Mouse (Mus musculus) embryonic facial prominence, embryonic 13.5 days (tissue): ENCODE measurements around the gene Eif6. TPM values are rescaled to one million over a fixed set of nuclear protein-coding genes. Genes with fewer than 3 reads are reported as not detected.

ENCODE experiments used
- ATAC-seq: fragments of 200-750 bp; cut with Nextera tagmentation; 2 replicates; pipeline ENCODE4 v1.8.0; 2017; ENCODE audit warnings: low read depth; ENCODE audit not compliant: insufficient number of reproducible peaks, insufficient read depth, low FRiP score, low TSS enrichment
- H3K27ac ChIP-seq: fragments of 300-500 bp; sonication (generic); 2 replicates; pipeline ENCODE4 v1.5.1; 2015; ENCODE audit warnings: moderate library complexity, mild to moderate bottlenecking, inconsistent platforms
- H3K27me3 ChIP-seq: fragments of 300-500 bp; sonication (generic); 2 replicates; pipeline ENCODE4 v1.6.1; 2015; ENCODE audit warnings: mild to moderate bottlenecking, inconsistent platforms
- H3K36me3 ChIP-seq: fragments of 300-500 bp; sonication (generic); 2 replicates; pipeline ENCODE4 v1.6.1; 2015; ENCODE audit warnings: mild to moderate bottlenecking, inconsistent platforms
- H3K4me1 ChIP-seq: fragments of 300-500 bp; sonication (generic); 2 replicates; pipeline ENCODE4 v1.6.1; 2015; ENCODE audit warnings: inconsistent platforms
- H3K4me2 ChIP-seq: fragments of 300-500 bp; sonication (generic); 2 replicates; pipeline ENCODE4 v1.6.1; 2015; ENCODE audit warnings: moderate library complexity, mild to moderate bottlenecking, inconsistent platforms
- H3K4me3 ChIP-seq: fragments of 300-500 bp; sonication (generic); 2 replicates; pipeline ENCODE4 v1.5.1; 2015; ENCODE audit warnings: mild to moderate bottlenecking, inconsistent platforms
- H3K9ac ChIP-seq: fragments of 300-500 bp; sonication (generic); 2 replicates; pipeline ENCODE4 v1.6.1; 2015; ENCODE audit warnings: mild to moderate bottlenecking, inconsistent platforms
- H3K9me3 ChIP-seq: fragments of 300-500 bp; sonication (generic); 2 replicates; pipeline ENCODE4 v1.6.1; 2016; ENCODE audit warnings: inconsistent platforms
- WGBS: fragments of 180-500 bp; shearing (Covaris S2); methylation state at CpG from one replicate; pipeline ENCODE4 v1.1.7; 2015; ENCODE audit warnings: mixed read lengths; 5-methylcytosine and 5-hydroxymethylcytosine counted together
- polyA plus RNA-seq: library from polyadenylated mRNA; unstranded; fragments of >200 nt; fragmentation: Nextera tagmentation; extraction: Ambion mirVana; gene quantifications from 2 replicates; pipeline ENCODE4 v1.2.1, GENCODE M21; 2015

Gene Eif6
- polyA plus RNA-seq, 1 experiment from 2014 or later = 201 TPM

DNA sequence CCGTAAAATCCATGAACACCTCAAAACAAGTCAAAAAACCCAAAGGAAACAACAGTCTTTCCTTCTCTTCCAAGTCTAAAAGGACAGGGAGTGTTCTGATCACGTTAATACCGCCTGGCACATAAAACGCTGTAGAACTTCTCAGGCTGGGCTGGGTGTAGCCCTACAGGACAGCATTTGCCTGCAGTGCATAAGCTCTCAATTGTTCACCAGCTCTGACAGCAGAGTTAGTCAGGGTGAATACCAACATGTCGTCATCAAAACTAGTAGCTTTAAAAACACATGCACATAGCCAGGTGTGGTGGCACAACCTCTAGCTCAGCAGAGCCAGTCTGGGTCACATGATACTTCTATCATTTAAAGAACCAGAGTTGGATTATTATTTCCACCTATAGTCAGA is 5.9 kb downstream of the Eif6 start:
- H3K27ac ChIP-seq = no peak overlapping the region
- H3K9ac ChIP-seq = no peak overlapping the region
- no peaks in the 10 kb centered on the region for H3K27me3 ChIP-seq
- peaks cover 21% of the 10 kb centered on the region for H3K4me1 ChIP-seq
- H3K4me3 ChIP-seq = no peak overlapping the region
- no peak for ATAC-seq
- 88% methylated on average over 5 of the region's 5 CpGs for WGBS
- H3K4me2 ChIP-seq = no peak overlapping the region
- H3K9me3 ChIP-seq = no peaks in the 10 kb centered on the region
- H3K36me3 ChIP-seq = peaks cover 47% of the 10 kb centered on the region

DNA sequence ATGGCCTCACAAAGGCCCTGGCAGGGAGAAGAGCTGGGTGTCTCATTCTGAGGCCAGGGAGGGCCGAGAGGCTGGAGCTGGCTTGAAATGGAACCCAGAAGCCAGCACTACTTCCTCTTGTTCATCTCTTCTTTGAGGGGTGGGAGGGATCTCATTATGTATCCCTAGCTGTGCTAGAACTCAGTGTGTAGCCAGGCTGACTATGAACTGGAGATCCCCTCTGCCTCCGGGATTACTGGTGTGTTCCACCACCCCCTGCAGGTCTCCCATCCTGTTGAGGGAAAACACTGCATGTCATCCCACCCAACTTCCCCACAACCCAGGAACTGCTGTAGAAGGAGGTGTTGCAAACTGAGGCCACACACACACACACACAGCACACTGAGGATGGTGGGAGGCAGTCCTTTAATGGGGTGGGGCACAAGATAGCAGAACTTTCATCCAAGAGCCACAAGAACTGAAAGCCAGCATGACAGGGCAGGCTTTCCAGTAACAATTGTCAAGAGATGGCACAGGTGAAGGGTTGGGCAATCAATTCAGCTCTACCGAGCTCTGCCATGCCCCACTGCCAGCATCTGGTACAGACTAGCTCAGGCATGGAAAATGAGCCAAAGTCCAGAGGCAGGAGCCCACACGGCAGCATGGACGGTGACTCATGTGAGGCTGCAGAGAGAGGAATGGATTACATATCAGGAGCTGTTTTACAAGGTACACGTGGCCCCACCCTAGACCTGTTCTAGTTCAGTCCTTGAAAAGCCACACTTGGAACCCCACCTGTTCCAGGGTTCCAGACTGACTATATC is 7.1 kb downstream of the Eif6 start:
- Histone ChIP-seq H3K27me3 (no peaks in the 10 kb centered on the region), H3K36me3 (peaks cover 47% of the 10 kb centered on the region), H3K9ac (peak overlapping the region; percentile 87), H3K4me1 (peaks cover 13% of the 10 kb centered on the region), H3K27ac (peak overlapping the region; percentile 75), H3K4me2 (peak overlapping the region; percentile 96), H3K4me3 (peak overlapping the region; percentile 72), H3K9me3 (no peaks in the 10 kb centered on the region)
- 63% methylated on average over 6 of the region's 6 CpGs for WGBS
- ATAC-seq = no peak

DNA sequence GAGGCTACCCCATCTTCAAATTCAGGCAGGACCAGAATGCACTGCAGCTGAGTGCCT is 7.5 kb downstream of the Eif6 start, which contains the start of gene BC029722:
Gene BC029722, minus strand, starts transcription at position 35 of the 57 bp plus-strand sequence.
- Histone ChIP-seq H3K27ac (peak within 1 kb of the TSS; percentile 75), H3K4me3 (peak within 1 kb of the TSS; percentile 72), H3K9me3 (no peaks in the 10 kb centered on the region), H3K36me3 (peaks cover 47% of the 10 kb centered on the region), H3K9ac (peak within 1 kb of the TSS; percentile 87), H3K4me2 (peak within 1 kb of the TSS; percentile 96), H3K27me3 (no peaks in the 10 kb centered on the region), H3K4me1 (peaks cover 13% of the 10 kb centered on the region)
- no peak for ATAC-seq

DNA sequence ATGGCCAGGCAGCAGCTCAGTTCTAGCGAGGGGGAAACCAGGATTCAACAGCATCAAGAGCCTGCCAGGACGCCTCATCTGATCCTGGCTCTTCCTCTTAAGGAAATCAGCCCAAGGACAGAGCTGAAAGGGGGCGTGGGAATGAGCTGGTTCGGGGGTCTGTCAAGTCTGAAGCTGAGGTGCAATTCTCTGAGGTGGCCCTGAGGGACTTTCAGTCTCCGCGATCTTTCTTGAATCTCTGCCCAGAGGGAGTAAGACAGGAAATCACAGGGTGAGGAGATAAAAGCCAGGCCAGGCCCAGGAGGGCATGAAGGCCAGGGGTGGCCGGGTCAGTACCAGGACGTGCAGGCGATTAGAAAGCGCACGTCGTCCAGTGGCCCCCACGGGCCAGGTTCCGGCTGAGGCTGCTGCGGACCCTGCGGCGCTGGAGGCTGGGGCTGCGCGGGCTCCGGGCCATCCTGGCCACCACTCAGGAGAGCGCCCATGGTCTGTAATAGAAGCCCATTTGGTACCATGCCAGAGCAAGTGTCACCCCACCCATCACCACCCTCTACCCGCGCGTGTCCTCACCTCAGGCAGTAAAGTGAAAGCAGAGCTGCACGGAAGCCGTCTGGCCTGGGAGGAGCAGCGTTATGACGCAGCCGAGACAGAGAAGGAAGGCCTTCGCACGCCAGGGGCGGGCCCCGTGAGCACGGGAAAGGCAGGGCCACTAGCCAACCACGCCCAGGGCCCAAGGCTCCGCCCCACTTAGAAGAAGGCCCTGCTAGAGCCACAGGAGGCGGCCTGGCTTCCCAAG is 7.9 kb downstream of the Eif6 start:
- peak; percentile 87 for ATAC-seq
- Histone ChIP-seq H3K4me1 (peaks cover 13% of the 10 kb centered on the region), H3K4me3 (peak overlapping the region; percentile 72), H3K9me3 (no peaks in the 10 kb centered on the region), H3K4me2 (peak overlapping the region; percentile 96), H3K36me3 (peaks cover 45% of the 10 kb centered on the region), H3K9ac (peak overlapping the region; percentile 87), H3K27me3 (no peaks in the 10 kb centered on the region), H3K27ac (peak overlapping the region; percentile 75)
- 1% methylated on average over 37 of the region's 37 CpGs for WGBS

DNA sequence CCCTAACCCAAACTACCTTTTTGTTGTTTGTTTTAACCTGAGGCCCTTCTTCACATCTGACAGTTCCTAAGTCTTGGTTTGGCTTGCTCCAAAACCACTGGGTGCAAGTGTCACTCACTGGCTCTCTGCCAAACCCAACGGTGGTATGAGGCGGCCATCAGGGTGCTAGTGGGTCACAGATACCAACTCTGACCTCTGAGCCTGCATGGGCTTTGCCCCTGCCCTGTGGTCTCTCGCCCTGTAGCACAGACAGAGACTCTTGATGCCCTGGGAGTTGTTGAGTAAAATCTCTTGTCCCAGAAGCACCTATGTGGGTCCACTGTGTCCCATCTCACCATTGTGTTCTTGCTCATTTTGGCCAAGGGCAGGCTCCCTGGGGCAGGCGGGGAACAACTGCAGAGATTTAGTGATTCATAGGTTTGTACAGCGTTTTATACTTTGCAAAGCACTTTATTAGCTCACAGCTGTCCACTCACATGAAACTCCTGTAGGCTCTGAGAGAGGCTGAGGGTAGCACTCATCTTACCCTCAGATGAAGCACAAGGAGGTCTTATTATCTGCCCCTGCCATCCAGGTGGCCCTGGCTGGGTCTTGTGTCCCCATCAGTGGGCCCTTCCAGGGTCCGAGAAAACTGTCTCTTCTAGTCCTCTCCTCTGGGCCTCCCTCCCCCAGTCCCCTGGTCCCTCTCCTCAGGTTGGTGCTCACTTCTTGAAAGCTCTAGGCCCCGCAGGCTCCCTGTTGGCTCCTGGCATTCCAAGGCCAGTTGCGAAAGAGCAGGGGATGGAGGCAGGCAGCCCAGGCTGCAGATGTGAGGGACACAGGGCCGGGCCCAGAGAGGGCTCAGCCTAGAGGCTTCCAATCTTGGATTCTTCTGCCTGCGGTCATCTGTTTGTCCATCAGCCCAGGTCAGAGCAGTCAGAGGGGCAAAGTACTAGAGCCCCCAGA is 9.2 kb downstream of the Eif6 start:
- H3K4me1 ChIP-seq = peaks cover 13% of the 10 kb centered on the region
- 0 out of 2 replicates have a peak overlapping the region, but pooled peaks have one; percentile 87 for H3K9ac ChIP-seq
- 77% methylated on average over 10 of the region's 10 CpGs for WGBS
- peaks cover 32% of the 10 kb centered on the region for H3K36me3 ChIP-seq
- peak overlapping the region; percentile 72; the same call in 1 of the 2 replicates for H3K4me3 ChIP-seq
- no peak for ATAC-seq
- H3K9me3 ChIP-seq = no peaks in the 10 kb centered on the region
- peak overlapping the region; percentile 96 for H3K4me2 ChIP-seq
- H3K27ac ChIP-seq = no peak overlapping the region
- H3K27me3 ChIP-seq = no peaks in the 10 kb centered on the region

DNA sequence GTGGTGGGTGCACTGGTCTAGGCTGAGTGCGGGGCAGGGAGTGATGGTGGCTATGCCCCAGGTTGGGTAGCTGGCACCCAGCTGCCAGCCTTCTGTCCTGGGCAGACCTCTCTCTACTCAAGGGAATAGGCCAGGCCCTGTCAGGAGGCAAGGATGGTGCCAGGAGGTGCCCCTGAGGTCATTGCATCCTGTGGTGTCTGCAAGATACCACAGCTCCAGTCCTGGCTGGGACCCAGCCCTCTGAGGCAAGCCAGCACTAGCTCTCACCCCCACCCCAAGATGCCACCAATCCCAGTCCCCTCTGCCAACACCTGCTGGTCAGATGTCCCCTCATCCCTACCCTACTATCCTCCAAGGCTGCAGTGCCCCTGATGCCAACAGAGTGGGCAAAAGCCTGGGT is 10.5 kb downstream of the Eif6 start:
- H3K36me3 ChIP-seq = peaks cover 20% of the 10 kb centered on the region
- no peak overlapping the region; the same call in 1 of the 2 replicates for H3K9ac ChIP-seq
- no peak for ATAC-seq
- H3K27ac ChIP-seq = no peak overlapping the region
- 100% methylated on average over 1 of the region's 1 CpGs for WGBS
- H3K9me3 ChIP-seq = no peaks in the 10 kb centered on the region
- no peak overlapping the region for H3K4me2 ChIP-seq
- H3K4me3 ChIP-seq = no peak overlapping the region
- peaks cover 13% of the 10 kb centered on the region for H3K4me1 ChIP-seq
- no peaks in the 10 kb centered on the region for H3K27me3 ChIP-seq

DNA sequence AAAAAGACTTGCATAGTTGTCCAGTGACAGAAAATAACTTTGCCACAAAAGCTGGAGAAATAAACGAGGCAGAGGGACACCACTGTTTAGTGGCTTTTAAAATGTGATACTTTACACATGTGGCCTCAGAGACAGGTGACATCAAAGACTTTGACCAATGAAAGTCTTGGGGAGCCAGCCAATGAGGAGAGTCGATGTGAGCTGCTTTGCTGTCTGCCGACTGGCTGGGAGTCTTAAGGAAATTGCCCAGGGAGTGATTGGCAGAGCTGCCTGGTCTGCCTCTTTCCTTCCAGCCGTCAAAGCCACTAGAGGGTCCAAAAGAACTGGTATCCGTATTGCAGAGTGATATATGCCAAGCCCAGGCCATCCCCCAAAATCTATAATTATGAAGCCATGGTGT is 11.9 kb downstream of the Eif6 start:
- 23% methylated on average over 5 of the region's 5 CpGs for WGBS
- Histone ChIP-seq H3K4me1 (peaks cover 13% of the 10 kb centered on the region), H3K4me3 (no peak overlapping the region), H3K27ac (no peak overlapping the region), H3K9ac (no peak overlapping the region), H3K9me3 (no peaks in the 10 kb centered on the region), H3K4me2 (no peak overlapping the region), H3K36me3 (peaks cover 7% of the 10 kb centered on the region), H3K27me3 (no peaks in the 10 kb centered on the region)
- no peak for ATAC-seq

DNA sequence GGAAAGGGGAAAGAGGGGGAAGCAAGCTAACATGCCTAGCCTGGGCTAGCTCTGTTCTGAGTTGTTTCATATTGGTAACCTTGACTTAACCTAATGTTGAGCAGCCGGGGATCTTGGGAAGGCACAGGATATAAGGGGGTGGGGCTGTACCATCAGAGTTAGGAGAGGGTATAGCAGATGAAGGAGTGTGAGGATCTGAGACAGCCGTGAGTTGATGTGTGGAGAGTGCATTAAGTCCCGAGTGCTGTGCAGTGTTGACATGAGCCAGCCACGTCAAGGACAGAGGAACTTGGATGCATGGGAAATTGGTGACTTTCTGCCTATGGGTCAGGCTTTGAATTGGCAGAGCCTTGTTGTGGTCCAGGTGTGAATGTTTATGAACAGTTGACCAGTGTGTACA is 14.1 kb downstream of the Eif6 start:
- H3K9ac ChIP-seq = no peak overlapping the region
- no peak overlapping the region for H3K4me2 ChIP-seq
- 77% methylated on average over 4 of the region's 4 CpGs for WGBS
- H3K4me1 ChIP-seq = no peaks in the 10 kb centered on the region
- H3K9me3 ChIP-seq = no peaks in the 10 kb centered on the region
- H3K27me3 ChIP-seq = no peaks in the 10 kb centered on the region
- H3K4me3 ChIP-seq = no peak overlapping the region
- no peak for ATAC-seq
- no peaks in the 10 kb centered on the region for H3K36me3 ChIP-seq
- no peak overlapping the region for H3K27ac ChIP-seq

DNA sequence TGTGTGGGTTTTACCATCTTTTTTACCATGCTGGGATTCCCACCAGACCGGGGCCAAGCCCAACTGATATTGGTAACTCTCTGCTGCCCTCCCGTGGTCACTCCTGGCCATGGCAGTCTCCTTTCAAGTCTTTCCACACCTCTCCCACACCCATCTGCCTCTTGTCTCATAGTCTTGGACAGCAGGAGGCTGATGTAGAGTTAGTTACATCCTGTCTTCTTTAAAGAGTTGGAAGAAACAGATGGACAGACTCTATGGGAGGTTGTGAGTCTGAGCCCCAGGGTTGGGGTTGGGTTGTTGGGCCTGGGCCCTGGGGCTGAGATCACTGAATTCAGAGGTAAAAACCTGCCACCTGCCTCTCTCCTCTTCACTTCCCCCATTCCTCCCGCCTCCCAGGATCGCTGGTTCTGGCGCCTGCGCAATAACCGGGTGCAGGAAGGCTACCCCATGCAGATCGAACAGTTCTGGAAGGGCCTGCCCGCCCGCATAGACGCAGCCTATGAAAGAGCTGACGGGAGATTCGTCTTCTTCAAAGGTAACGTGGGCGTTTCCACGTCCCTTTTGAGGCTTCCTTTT is 14.8 kb downstream of the Eif6 start:
- ATAC-seq = no peak
- no peak overlapping the region for H3K9ac ChIP-seq
- no peaks in the 10 kb centered on the region for H3K36me3 ChIP-seq
- 43% methylated on average over 16 of the region's 16 CpGs for WGBS
- no peak overlapping the region for H3K27ac ChIP-seq
- no peak overlapping the region for H3K4me3 ChIP-seq
- H3K27me3 ChIP-seq = no peaks in the 10 kb centered on the region
- H3K4me1 ChIP-seq = no peaks in the 10 kb centered on the region
- H3K9me3 ChIP-seq = no peaks in the 10 kb centered on the region
- no peak overlapping the region for H3K4me2 ChIP-seq

DNA sequence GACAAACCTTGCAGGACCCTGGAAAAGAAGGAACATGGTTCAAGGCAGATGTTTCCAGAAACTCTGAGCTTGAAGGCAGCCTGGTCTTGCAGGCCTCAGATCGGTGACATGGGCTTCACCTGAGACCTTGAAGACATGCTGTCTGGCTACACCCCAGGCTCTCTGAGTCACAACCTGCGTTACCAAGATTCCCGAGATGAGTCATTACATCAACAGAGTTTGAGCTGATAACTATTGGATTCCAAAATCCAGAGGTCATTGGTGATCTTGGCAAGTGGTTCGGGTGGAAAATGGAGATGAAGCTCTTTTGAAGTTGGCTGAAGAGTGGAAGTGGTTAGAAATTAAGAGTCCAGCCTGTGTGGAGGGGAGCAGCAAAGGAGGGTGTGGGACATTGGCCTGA is 17.1 kb downstream of the Eif6 start:
- no peak for ATAC-seq
- Histone ChIP-seq H3K36me3 (no peaks in the 10 kb centered on the region), H3K4me3 (no peak overlapping the region), H3K9ac (no peak overlapping the region), H3K27ac (no peak overlapping the region), H3K27me3 (no peaks in the 10 kb centered on the region), H3K9me3 (no peaks in the 10 kb centered on the region), H3K4me2 (no peak overlapping the region), H3K4me1 (no peaks in the 10 kb centered on the region)
- WGBS = 82% methylated on average over 4 of the region's 4 CpGs

DNA sequence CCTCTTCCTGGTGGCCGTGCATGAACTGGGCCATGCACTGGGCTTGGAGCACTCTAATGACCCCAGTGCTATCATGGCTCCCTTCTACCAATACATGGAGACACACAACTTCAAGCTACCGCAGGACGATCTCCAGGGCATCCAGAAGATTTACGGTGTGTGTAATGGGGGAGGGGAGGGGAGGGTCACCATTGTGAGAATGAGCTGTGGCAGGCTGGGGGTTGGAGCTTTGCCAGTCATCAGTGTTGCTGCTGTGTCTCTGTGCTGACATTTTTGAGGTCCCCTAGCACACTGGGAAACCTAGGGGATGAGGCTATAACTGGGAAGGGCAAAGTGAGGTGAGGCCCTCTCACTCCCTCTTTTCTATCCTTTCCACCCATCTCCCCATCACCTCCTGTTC is 19.3 kb downstream of the Eif6 start:
- H3K27me3 ChIP-seq = no peaks in the 10 kb centered on the region
- H3K9ac ChIP-seq = no peak overlapping the region
- no peaks in the 10 kb centered on the region for H3K36me3 ChIP-seq
- H3K4me1 ChIP-seq = no peaks in the 10 kb centered on the region
- no peak overlapping the region for H3K4me2 ChIP-seq
- 82% methylated on average over 4 of the region's 4 CpGs for WGBS
- no peak for ATAC-seq
- H3K9me3 ChIP-seq = no peaks in the 10 kb centered on the region
- H3K27ac ChIP-seq = no peak overlapping the region
- no peak overlapping the region for H3K4me3 ChIP-seq
